Mouse (Mus musculus): ENCODE measurements around the gene Tjp2.
"Not testable (repeated sequence)": the region's sequence is repeated elsewhere in the genome, so short reads cannot be mapped to it uniquely, and the experiment has no call there.

Gene Tjp2

DNA sequence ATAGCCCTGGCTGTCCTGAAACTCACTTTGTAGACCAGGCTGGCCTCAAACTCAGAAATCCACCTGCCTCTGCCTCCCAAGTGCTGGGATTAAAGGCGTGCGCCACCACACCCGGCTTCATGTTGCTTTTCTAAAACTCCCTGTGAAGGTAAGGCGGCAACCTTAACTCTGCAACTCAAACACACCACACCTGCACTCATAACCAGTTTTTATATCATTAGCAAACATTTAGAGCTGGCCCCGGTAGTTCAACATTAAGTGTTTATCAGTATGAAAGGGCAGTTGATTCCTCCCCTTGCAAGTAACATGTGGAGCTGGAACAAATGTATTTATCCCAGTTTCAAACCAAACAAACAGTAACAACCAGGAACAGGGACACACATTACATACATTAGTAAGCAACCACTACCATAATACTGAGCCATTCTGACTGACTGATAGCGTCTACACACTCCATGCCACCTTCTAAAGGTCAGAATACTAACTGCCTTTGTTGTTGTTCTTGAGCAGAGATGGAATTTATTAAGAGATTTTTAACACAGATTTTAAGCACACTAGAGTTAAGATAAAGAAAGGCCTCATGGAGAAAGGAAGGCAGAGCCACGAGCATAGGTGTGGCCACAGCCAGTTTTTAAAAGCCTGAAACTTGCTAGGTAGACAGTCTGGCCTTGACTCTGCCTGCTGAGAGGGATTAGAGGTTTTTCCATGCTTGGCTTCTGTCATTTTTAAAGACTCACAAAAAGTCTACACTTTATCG lies 101.1 kb downstream of the Tjp2 start:
- DNase-seq (ENCODE audit: low spot score) = no peak

DNA sequence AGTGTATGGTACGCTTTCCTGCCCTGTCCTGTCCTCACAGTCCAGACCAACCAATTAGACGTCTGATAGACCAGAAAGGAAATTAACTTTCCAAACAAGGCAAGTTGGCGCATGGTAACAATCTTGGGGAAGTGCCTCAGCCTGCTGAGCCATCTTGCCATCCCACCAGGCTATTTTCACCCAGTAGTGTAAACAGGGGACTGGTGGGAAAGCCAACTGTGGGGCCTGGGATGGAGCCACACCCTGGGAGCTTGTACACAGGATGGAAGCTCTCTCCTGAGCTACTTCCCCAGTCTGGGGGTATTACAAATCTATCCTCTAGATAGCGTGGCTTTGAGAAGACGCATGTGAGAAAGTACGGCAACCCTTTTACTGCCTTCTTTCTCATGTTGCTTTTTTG lies 101.7 kb downstream of the Tjp2 start:
- no peak for DNase-seq (ENCODE audit: low spot score)

DNA sequence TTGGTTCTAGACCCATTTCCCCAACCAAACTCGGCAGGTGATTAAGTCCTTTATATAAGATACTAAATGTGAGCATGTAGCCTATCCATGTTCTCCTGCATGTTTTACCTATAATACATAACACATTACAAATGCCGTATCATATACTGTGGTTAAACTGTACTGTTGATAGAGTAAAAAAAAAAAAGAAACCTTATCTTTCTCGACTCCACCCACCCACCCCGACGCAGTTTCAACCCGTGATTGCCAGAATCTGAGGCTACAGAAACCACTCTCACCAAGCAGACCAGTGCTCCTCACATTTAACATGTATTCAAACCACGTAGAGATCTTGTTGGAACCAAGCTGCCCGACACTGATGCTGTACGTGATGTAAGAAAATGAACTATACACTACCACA lies 102.2 kb downstream of the Tjp2 start:
- DNase-seq (ENCODE audit: low spot score) = no peak

DNA sequence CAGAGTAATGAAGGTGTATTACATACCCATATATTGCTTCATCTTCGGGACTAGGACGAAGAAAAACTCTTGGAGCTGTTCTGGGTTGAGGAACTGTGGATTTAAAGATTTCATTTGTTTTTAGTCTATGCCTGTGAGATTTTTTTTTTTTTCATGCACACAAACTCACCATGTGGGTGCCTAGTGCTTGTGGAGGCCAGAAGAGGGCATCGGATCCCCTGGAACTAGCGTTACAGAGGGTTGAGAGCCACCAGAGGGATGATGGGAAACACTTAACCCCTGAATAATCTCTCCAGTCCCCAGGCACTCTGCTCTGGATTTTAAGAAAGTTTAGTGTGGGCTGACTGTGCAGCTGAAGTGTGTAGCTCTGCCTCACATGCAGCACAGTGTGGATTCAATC lies 104.0 kb downstream of the Tjp2 start:
- DNase-seq (ENCODE audit: low spot score) = no peak

DNA sequence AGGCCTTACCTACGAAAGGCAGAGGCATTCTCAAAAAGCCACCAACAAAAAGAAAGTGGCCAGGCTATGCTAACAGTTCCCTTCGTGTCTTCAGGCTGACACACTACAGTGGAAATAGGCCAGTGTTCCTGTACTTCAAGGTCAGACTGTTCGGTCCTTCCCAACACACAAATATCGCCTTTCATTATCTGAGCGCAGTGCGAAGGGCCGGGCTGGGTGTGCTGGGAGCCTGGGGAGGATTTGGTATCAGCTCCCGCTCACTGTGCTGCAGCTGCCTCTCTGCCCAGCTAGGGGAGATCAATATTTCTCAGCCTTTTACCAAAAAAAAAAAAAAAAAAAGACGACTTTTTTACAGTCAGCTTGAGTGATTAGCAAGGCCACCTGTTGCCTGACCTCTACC lies 106.1 kb downstream of the Tjp2 start:
- no peak for DNase-seq (ENCODE audit: low spot score)

DNA sequence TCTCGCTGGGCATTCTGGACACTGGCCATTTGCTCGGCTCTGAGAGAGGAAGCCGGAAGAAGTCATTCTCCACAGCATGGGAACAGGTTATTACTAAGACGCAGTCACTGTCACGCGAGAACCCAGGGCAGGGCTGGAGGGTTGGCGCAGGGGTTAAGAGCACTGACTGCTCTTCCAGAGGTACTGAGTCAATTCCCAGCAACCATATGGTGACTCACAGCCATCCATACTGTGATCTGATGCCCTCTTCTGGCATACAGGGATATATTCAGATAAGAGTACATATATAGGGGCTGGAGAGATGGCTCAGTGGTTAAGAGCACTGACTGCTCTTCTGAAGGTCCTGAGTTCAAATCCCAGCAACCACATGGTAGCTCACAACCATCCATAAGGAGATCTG lies 113.2 kb downstream of the Tjp2 start:
- DNase-seq (ENCODE audit: low spot score) = no peak

DNA sequence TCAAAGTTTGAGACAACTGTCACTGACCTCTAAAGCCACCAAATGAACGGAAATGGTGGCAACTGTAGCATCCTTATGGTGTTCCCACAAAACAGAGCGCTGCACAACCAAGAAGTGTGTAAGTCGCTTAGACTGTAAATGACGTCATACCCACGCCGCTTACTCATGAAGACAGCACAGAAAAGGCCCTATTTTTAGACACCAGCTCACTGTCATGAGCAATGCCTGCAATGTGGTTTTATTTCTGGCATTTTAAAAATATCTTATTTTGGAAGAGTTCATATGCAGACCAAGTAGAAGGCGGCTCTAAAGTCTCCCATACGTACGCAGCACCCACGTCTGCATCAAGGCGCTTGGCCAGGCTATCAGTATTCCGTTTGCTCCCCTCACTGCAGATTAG lies 117.1 kb downstream of the Tjp2 start:
- DNase-seq (ENCODE audit: low spot score) = no peak

DNA sequence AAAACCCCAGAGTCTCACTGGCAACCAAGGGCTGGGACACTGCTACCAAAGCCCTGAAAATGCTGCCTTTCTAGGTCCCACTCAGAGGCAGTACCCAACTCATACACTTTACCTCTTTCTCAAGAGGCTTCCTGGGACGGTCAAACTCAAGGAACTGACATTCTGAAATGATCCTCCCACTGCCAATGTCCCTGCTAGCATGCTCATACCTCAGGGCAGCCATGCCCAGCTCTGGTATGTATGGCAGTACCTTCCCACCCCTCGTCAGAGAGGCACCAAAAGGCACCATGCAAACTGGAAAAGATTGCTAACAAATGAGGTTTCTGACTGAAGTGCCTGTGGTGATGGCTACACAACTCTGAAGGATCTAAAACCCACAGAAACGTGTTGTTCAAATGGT lies 121.0 kb downstream of the Tjp2 start:
- no peak for DNase-seq (ENCODE audit: low spot score)

DNA sequence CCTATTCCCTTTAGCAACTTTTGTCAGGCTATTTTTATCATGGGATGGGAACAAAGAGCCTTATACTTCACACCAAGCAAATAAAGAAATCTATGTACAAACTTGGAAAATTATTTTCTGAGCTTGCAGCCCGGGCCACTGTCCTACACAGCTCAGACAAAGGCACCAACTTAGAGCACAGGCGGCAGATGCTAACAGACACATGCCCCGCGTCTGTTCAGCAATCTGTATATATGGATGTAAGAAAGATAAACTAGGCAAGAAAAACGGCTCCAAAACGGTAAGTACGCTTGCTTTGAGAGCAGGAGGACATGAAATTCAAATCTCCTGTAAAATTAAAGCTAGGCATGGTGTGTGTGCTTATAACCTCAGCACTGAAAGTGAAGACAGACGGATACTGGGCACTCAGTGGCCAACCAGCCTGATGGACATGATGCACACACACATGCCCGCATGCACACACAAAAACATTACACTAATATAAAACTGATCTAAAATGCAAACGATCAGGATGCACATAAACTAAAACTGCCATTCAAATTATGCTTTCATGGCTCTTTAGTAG lies 122.2 kb downstream of the Tjp2 start:
- no peak for DNase-seq (ENCODE audit: low spot score)

DNA sequence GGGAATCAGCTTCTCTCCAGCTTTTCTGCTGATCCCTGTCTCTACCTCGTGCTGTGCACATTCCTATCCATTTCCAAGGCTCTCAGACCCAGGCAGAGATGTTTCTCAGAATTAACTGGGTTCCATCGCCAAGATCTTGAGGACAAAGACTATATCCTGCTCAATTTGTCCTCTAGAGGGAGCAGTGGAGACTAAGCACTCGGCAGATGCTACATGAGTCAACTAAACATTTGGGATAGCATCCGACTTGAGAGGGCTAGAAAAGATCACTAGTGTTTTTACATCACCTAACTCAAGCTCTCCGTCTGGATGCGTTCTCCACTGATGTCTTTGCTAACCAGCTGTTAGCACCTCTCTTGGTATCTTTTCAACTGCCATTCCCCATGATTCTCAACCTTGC lies 123.6 kb downstream of the Tjp2 start:
- no peak for DNase-seq (ENCODE audit: low spot score)

DNA sequence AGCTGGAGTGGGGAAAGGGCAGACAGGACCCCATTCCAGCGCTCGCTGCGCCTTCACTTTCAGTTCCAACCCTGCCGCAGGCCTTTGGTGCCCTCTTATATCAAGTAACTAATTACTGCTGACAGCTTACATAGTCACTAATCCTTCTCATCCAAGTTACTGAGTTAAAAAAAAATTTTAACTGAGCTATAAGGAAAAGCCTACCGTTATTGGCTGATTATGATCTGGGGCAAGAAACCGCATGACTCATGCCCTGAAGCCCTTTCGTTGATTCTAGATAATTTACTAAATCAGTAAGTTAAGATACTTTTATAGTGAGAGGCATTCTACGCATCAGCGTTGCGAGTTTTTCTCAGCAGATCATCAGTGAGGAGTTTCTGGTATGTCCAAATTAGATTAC lies 126.1 kb downstream of the Tjp2 start:
- DNase-seq (ENCODE audit: low spot score) = no peak

DNA sequence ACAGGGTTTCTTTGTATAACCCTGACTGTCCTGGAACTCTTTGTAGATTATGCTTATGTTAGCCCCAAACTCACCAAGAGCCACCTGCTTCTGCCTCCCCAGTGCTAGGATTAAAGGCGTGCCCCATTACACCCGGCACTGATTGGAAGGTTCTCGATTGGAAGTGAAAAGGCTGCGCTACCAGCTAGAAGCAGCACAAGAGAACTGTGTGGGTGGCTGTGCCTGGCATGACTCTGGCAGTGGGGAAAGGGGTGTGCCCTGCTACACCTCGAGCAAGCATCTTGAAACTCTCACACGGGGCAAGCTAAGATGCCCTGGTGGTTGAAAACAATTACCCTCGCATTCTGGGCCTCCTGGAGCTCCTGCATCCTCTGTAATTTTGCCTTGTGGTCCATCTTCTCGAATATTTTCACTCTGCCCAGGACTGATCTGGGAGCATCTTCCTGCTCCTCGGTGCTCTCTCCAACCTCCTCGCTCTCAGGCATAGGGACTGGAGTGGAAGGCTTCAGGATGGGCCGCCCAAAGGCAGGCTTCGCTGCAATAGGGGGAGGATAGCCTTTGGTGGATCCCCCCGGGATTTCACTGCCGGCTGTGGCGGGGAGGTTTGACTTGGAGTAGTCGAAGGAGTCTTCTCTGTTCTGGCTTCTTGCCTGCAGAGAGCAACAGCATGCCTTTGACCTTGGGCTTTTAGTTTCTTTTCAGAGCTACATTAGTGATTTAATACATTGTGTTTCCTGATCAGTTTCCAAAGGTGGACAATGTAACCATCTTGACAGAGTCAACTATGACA lies 127.0 kb downstream of the Tjp2 start:
- DNase-seq (ENCODE audit: low spot score) = no peak

DNA sequence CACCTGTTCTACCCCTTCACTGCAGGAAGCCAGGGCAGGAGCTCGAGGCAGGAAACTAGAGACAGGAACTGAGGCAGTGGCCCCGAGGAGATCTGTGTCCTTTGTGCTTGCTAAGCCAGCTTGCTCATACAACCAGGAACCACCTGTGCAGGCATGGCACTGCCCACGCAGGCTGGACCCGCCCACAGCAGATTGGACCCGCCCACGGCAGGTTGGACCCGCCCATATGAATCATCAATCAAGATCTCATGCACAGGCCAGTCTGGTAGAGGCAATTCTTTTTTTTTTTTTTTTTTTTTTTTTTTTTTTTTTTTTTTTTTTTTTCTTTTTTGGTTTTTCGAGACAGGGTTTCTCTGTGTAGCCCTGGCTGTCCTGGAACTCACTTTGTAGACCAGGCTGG lies 132.8 kb downstream of the Tjp2 start:
- not testable (repeated sequence) for DNase-seq (ENCODE audit: low spot score)

DNA sequence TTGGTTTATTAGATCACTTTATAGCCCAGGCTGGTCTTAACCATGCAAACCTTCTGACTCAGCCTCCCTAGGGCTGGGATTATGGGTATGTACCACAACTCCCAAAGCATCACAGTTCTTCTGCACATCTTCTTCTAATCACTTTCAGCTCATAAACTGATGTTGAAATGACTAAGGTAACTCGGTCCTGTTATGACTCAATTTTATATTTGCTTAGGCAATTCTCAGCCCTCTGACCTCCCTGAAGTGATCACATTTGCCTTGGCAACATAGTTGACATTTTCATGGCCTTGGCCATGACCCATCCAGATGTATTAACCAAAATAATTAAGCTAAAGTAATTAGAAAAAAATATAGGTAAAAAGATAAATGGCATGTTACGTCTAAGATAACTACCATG lies 134.5 kb downstream of the Tjp2 start:
- no peak for DNase-seq (ENCODE audit: low spot score)

DNA sequence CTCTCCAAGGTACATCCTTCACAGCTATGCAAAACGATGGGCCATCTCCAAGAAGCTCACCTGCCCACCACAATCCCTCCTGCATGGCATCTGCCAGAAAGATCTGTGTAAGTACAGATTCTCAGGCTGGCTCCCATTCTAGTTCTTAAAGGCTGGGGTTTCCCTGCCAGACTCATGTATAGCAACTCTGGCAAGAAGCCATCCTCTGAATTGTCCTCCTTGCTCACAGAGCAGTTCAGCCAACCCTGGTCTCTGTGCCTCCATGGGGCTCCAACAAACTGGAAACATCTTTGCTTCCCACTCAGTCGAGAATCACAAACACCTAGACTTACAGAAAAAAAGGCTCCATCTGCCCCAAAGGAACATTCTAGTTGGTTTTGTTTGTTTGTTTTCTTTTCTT lies 139.5 kb downstream of the Tjp2 start:
- DNase-seq (ENCODE audit: low spot score) = no peak

DNA sequence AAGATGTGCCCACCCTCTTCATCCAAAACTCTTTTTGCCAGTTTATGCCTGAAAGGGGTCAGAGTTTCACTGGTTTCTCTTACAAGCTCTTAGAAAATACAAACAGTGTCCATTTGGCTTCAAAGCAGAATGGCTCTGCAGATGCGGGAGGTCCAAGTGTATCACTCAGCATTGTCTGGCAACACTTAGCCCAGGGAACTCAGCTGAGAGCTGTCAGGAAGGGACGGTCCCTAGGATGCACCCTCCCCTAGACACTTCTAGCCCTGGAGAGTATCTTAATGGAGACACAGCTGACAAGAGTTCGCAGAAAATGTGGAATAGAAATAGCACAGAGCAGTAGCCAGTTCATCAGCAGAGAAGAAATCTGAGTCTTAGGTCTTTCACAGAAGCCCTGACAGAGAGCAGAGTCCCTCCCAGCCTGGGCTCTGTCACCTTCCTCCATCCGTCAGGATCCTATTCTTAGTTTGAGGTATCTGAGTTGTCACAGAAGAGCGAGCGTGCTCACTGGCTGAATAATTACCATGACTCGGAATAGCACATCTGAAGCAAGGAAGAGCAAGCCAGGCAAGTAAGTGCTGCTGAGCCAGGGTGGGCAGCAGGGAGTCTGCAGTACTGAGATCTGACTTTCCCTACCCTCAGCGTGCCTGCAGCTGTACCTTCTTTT lies 144.3 kb downstream of the Tjp2 start:
- no peak for DNase-seq (ENCODE audit: low spot score)

DNA sequence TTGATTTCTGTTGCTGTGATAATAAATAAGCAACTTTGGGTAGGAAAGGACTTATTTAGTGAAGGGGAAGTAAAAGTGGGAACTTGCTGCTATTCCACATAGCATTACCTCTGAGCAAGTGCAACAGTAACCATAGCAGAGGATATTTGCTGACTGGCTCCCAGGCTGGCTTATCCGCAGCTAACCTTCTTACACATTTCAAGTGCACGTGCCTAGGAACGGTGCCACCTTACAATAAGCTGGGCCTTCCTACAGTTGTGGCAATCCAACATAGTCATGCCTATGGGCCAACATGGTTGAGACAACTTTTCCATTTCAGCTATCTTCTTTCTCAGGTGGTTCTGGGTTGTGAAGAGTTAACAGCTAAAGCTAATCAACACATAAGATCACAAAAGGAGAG lies 147.2 kb downstream of the Tjp2 start:
- DNase-seq (ENCODE audit: low spot score) = no peak

DNA sequence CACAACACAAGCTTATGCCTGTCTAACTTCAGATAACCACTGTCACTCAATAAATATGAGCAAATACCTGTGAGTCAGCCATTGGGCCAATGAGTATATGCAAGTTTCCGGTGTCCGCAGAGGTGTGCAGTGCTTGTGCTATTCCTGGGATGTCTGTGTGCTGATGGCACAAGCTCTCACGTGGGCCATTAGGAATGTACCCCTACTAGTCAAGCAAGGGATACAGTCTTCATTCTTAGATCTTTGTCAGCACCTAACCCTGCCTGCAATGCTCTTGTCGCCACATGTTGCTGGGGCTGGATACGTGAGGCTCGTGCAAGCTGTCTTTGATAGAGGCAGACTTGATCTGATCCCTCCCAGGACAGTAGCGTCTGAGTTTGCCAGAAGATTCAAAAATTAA lies 148.3 kb downstream of the Tjp2 start:
- no peak for DNase-seq (ENCODE audit: low spot score)

DNA sequence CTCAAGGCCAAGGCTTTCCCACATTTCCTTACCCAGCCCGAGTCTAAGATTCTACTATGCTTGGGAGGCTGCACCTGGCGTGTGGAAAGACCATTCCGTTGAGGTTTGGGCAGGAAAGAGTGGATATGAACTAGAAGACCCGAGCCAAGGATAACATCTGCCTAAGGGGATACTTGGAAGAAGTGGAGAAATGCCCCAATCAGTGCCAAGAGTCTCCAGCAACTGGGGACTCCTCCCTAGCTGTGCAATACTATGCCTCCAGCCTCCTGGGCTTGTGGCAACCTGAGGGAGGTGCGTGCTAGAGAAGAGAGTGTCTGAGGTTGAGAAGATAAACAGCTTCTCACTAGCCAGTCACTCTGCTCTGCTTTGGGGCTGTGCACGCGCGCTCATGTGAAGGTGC lies 148.9 kb downstream of the Tjp2 start:
- DNase-seq (ENCODE audit: low spot score) = no peak

DNA sequence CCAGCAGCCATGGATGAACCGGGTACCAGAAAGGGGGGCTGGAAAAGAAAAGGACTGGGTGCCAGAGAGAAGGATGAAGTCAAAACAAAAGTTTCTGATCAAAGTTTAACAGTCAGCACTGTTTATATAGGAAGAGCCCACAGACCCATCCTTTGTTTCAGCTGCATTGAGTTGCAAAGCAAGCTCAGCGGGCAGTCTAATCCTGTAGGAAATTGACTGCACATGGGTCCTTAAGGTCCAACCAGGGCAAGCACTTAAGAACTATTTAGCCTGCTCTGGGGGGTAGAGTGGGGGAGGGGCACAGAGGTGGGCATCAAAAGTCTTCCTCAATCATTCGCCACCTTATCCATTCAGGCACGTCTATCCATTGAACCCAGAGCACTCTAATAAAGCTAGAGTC lies 151.7 kb downstream of the Tjp2 start:
- DNase-seq (ENCODE audit: low spot score) = no peak

DNA sequence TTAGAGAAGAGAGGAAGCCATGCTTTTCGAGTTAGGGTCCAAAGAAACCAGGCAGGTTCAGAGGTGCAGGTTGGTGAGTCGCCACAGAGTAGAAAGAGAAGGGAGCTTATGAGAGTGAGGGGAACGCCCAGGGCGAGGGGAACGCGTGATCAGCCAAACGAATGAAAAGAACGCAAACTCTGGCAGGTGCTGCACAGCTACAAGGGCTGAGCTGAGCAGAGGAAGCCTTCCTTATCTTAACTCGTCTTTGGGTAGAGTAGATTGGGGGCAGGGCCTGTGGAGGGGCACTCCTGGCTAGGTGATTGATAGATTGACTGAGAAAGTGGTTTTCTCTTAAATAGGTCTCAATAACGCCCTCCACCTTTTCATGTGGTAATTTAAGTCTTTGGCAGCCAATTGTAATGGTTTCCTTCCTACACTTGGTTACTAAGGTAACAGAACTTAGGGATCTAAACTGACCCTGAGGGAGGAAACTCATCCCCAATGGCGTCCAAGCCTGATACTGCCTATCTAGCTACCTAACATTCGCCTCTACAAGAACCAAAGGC lies 160.4 kb downstream of the Tjp2 start:
- no peak for DNase-seq (ENCODE audit: low spot score)

DNA sequence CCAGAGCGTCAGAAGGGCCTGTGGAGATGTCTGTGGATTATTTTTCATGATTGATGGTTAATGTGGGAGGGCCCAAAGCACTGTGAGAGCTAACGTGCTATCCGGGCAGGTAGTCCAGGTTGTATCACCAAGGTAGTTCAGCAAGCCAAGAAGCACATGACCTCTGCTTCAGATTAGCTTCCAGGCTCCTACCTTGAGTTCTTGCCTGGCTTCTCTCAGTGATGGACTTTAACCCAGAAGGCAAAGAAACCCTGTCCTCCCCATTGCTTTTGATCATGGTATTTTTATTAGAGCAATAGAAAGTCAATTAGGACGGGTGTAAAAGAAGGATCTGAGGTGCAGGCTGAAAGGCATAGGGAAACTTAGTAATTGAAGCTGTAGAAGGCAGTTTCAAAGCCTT lies 161.2 kb downstream of the Tjp2 start:
- DNase-seq (ENCODE audit: low spot score) = no peak

DNA sequence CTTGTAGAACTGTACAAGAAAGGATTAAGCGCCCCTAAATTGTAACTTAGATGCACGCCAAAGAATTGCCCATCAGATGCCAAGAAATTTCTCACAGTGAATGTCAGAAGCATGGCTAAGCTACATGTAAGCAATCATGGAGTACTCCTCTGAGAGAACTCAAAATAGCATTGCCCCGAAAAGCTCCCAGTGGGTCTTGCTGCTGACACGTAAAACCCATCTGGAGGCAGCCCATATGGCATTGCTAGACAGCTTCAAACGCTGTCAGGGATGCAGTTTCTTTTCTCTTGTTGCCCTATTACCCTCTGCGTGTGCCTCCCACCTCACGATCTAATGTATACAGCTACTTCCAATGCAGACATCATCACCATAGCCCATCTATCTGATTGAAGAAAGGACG lies 166.0 kb downstream of the Tjp2 start:
- no peak for DNase-seq (ENCODE audit: low spot score)

Measured in ovary, postnatal 14 days (tissue).